Mouse (Mus musculus): Measurements from ENCODE around the gene Slc25a1. TPM values are rescaled to one million over a fixed set of nuclear protein-coding genes. Genes with fewer than 3 reads are reported as not detected.

Gene Slc25a1
- total RNA-seq, 1 experiment from 2014 or later = 107 TPM

Other genes with a start within 250 kb of the Slc25a1 start
- 51.3 and 60.3 TPM in 2 replicates for gene Med15, start 195.3 kb downstream of the Slc25a1 start, total RNA-seq (2021)
- gene Klhl22, start 168.6 kb downstream of the Slc25a1 start, total RNA-seq (2021) = 40.3 and 43.1 TPM in 2 replicates
- 11.3 and 12.4 TPM in 2 replicates for gene Scarf2, start 130.9 kb downstream of the Slc25a1 start, total RNA-seq (2021)
- gene B830017H08Rik, start 95.1 kb downstream of the Slc25a1 start, total RNA-seq (2021) = not detected in 2 replicates
- 1.3 and 2.2 TPM in 2 replicates for gene Car15, start 89.9 kb downstream of the Slc25a1 start, total RNA-seq (2021)
- 0.15 and 0.30 TPM in 2 replicates for gene Gm20518, start 36.5 kb downstream of the Slc25a1 start, total RNA-seq (2021)
- 0.19 TPM in 1 of 2 replicates, not detected in the other for gene Tssk1, start 34.0 kb downstream of the Slc25a1 start, total RNA-seq (2021)
- gene Dgcr2, start 29.7 kb downstream of the Slc25a1 start, total RNA-seq (2021) = 57.6 and 63.6 TPM in 2 replicates
- gene Tssk2, start 29.6 kb downstream of the Slc25a1 start, total RNA-seq (2021) = not detected in 2 replicates
- gene Ess2, start 16.9 kb downstream of the Slc25a1 start, total RNA-seq (2021) = 16.0 and 20.2 TPM in 2 replicates
- not detected in 2 replicates for gene Gsc2, start 13.2 kb downstream of the Slc25a1 start, total RNA-seq (2021)
- gene Vpreb2, start 52.2 kb upstream of the Slc25a1 start, total RNA-seq (2021) = not detected in 2 replicates
- gene Dgcr6, start 124.6 kb upstream of the Slc25a1 start, total RNA-seq (2021) = 55.3 and 58.7 TPM in 2 replicates
- gene Prodh, start 162.0 kb upstream of the Slc25a1 start, total RNA-seq (2021) = 37.6 and 37.9 TPM in 2 replicates
- gene Rtn4r, start 199.4 kb upstream of the Slc25a1 start, total RNA-seq (2021) = 0.33 and 0.86 TPM in 2 replicates

Data from adrenal gland, postnatal 14 days (tissue).